Mouse (Mus musculus) bone marrow, adult 2 months (tissue): ENCODE results near the gene Pde4d. TPM values are rescaled to one million over a fixed set of nuclear protein-coding genes. Genes with fewer than 3 reads are reported as not detected.

ENCODE experiments used
- H3K27ac ChIP-seq: fragments of 200-500 bp; 2 replicates; pipeline ENCODE4 v1.5.1; 2012; ENCODE audit warnings: low read depth, mild to moderate bottlenecking, control low read depth, inconsistent platforms, low read length; ENCODE audit not compliant: control insufficient read depth, poor library complexity, insufficient read depth
- H3K4me1 ChIP-seq: fragments of 200-500 bp; 2 replicates; pipeline ENCODE4 v1.6.1; 2011; ENCODE audit warnings: low read length; ENCODE audit not compliant: control insufficient read depth, insufficient read depth
- H3K4me3 ChIP-seq: fragments of 200-500 bp; replicated peaks from 2 replicates; pipeline ENCODE3; 2011; ENCODE audit warnings: mild to moderate bottlenecking, low read depth, low read length, control low read depth; ENCODE audit not compliant: control insufficient read depth
- CTCF ChIP-seq: fragments of 200-500 bp; IDR thresholded peaks from 2 replicates; pipeline ENCODE4 v1.5.1; 2011; ENCODE audit warnings: low read length, control low read depth; ENCODE audit not compliant: control insufficient read depth, insufficient read depth
- POLR2A ChIP-seq: fragments of 200-500 bp; IDR thresholded peaks from 2 replicates; pipeline ENCODE4 v1.6.1; 2011; ENCODE audit warnings: low read depth, mild to moderate bottlenecking, control low read depth, low read length, borderline replicate concordance; ENCODE audit not compliant: control insufficient read depth
- WGBS: fragments of 180-500 bp; shearing (Covaris S2); methylation state at CpG from one replicate; pipeline ENCODE4 v1.1.7; 2018; 5-methylcytosine and 5-hydroxymethylcytosine counted together
- polyA plus RNA-seq: library from polyadenylated mRNA; stranded (reverse); fragments of >200 nt; gene quantifications from 2 replicates; pipeline ENCODE4 v1.2.4, GENCODE M21; 2011; ENCODE audit warnings: low replicate concordance; ENCODE audit not compliant: missing spikeins, insufficient read depth, insufficient read length

Pde4d gene
- 6.5 and 17.6 TPM in 2 replicates for polyA plus RNA-seq

- WGBS = 16% methylated on average over 10 of the region's 10 CpGs
- Histone ChIP-seq H3K27ac (no peak within 1 kb of the TSS), H3K4me1 (no peaks in the 10 kb centered on the region), H3K4me3 (no peak within 1 kb of the TSS)
- TF ChIP-seq CTCF (no peak), POLR2A (no peak)
These were observed at the start of gene Pde4d for GRCm38 (mm10) chr13:108449116-108450097. Gene Pde4d, plus strand, starts transcription at chr13:108449948.

- TF ChIP-seq CTCF (no peak), POLR2A (no peak)
These were observed 46.6 kb upstream of the Pde4d start for GRCm38 (mm10) chr13:108403197-108403596.

GRCm38 (mm10) chr13:108404372-108404771 lies 45.4 kb upstream of the Pde4d start:
- TF ChIP-seq POLR2A = no peak
- no peak for TF ChIP-seq CTCF
- 14% methylated on average over 4 of the region's 4 CpGs for WGBS
- H3K4me3 ChIP-seq = no peak overlapping the region
- H3K4me1 ChIP-seq = no peaks in the 10 kb centered on the region
- H3K27ac ChIP-seq = no peak overlapping the region

More at GRCm38 (mm10) chr13:108403197-108403596, 46.6 kb upstream of the Pde4d start:
- 92% methylated on average over 5 of the region's 5 CpGs for WGBS
- H3K27ac ChIP-seq = no peak overlapping the region
- H3K4me3 ChIP-seq = no peak overlapping the region
- no peaks in the 10 kb centered on the region for H3K4me1 ChIP-seq

- Histone ChIP-seq H3K27ac (no peak overlapping the region), H3K4me3 (no peak overlapping the region), H3K4me1 (no peaks in the 10 kb centered on the region)
- TF ChIP-seq POLR2A (no peak), CTCF (no peak)
- 82% methylated on average over 2 of the region's 2 CpGs for WGBS
These were observed 34.3 kb upstream of the Pde4d start for GRCm38 (mm10) chr13:108415464-108415863.

GRCm38 (mm10) chr13:108418741-108419507 lies 30.8 kb upstream of the Pde4d start:
- no peaks in the 10 kb centered on the region for H3K4me1 ChIP-seq
- WGBS = 46% methylated on average over 1 of the region's 1 CpGs
- H3K4me3 ChIP-seq = no peak overlapping the region
- TF ChIP-seq POLR2A (no peak), CTCF (no peak)
- H3K27ac ChIP-seq = no peak overlapping the region

GRCm38 (mm10) chr13:108426322-108426721 lies 23.4 kb upstream of the Pde4d start:
- no peak overlapping the region for H3K4me3 ChIP-seq
- 84% methylated on average over 5 of the region's 5 CpGs for WGBS
- no peaks in the 10 kb centered on the region for H3K4me1 ChIP-seq
- no peak overlapping the region for H3K27ac ChIP-seq
- no peak for TF ChIP-seq CTCF
- no peak for TF ChIP-seq POLR2A

- Histone ChIP-seq H3K4me3 (no peak overlapping the region), H3K4me1 (no peaks in the 10 kb centered on the region), H3K27ac (no peak overlapping the region)
- TF ChIP-seq POLR2A = no peak
- no peak for TF ChIP-seq CTCF
- WGBS = 73% methylated on average over 6 of the region's 6 CpGs
These were observed 20.9 kb upstream of the Pde4d start for GRCm38 (mm10) chr13:108428809-108429208.

- no peaks in the 10 kb centered on the region for H3K4me1 ChIP-seq
- H3K27ac ChIP-seq = no peak overlapping the region
- WGBS = 66% methylated on average over 2 of the region's 2 CpGs
- TF ChIP-seq POLR2A (no peak), CTCF (no peak)
- no peak overlapping the region for H3K4me3 ChIP-seq
These were observed 20.1 kb upstream of the Pde4d start for GRCm38 (mm10) chr13:108429623-108430022.

GRCm38 (mm10) chr13:108431776-108432175 lies 18.0 kb upstream of the Pde4d start:
- H3K4me3 ChIP-seq = no peak overlapping the region
- WGBS = 91% methylated on average over 3 of the region's 3 CpGs
- H3K4me1 ChIP-seq = no peaks in the 10 kb centered on the region
- H3K27ac ChIP-seq = no peak overlapping the region
- TF ChIP-seq CTCF (no peak), POLR2A (no peak)
